Mouse (Mus musculus) cerebellum, postnatal 4 days (tissue): ENCODE measurements at regions not wholly inside any gene's neighbourhood (a gene's known extent, or its start where the extent isn't known, plus 50 kb on each side); places are given as distances from the start of the nearest gene placed in this dataset.

Experiments used
- DNase-seq, 2 experiments: peaks; one replicate each; pipeline ENCODE4 v3.0.0; 2022; ENCODE audit warnings: low spot score in 2 of 2, mixed read lengths in 1 of 2

DNA sequence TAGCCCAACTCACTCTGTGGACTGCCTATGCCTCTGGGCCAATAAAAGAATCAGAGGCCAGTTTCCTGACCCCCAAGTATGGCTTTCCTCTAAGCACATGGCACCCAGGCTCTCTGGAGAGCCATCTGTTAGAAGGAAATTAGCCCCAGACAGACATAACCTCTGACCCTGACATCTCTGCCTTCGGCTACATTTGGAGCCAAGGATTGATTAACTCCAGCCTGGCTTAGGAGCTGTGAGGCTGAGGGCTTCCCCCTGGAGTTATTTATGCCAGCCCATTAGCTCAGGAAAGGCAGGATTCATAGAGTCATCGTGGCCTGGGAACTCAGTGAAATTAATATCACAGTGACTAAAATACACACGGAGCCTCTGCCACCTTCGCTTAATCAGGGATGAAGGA, 137.5 kb downstream of the Wscd1 start:
- no peak for DNase-seq

DNA sequence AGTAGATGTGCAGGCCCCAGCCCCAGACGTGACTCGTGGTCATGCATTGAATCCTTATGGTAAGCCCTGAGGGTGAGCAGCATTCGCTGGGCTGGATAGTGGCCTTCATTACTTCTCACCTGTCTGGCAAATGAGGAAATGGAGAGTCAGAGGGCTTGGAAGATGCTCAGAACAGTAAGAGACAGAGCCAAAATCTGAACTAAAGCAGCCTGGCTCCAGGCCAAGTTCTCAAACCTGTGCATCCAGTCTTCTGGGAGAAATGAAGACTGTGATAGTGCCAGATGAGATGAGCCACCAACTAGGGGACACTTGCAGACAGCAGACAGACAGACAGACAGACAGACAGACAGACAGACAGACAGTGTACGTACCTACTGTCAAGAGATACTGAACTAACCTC, 137.1 kb downstream of the Wscd1 start:
- DNase-seq = no peak

DNA sequence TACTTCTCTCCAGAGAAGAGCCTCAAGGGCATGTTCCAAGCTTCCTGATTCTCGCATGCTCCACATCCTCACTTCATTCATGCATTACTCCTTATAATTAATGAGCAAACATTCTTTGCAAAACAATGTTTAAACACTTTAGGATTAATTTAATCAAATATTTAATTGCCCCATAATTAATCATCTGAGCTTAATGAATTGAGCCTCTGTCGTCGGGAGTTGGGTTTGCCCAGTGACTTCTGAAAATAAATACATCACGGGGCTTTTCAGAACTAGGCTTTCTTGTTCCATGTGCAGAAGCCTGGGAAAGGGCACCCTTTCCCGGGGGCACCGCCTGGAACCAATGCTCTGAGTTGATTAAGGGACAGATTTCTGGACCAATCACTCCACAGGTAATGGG, 135.1 kb downstream of the Wscd1 start:
- no peak for DNase-seq

DNA sequence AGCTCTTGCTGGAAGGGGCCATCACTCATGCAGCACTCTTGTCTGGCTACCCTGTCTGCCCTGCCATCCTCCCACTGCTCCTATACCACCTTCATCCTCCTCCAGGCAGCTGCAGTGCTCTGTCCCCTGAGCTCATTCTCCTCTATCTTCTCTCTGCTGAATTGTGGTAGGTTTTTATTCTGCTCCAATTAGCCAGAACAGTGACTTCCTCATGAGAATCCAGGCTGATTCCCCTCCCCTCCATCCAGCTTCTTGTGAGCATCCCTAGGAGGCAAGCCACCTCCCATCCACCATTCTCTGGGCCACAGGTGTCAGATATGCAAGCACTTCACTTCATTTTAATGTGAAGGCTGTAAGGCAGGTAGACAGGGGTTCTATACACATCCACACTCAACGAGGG, 132.1 kb downstream of the Wscd1 start:
- DNase-seq = no peak

DNA sequence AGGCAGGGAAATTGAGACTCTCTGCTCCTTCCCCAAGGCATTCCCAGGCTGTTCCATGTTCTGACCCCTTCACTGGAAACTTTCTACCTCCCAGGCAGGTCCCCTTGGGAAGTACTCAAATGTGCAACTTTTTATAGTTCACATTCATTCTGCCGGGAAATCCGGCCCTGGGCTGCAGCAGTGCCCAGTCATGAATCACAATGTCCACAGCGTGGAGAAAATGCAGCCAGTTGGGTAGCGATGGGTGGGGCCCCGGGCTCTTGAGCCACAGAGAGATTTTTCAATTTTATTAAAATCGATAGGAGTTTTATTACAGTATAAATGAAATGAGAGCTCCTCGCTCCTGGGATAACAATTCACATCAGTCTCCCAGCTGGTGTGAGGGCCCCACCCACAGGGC, 121.6 kb downstream of the Wscd1 start:
- no peak for DNase-seq

DNA sequence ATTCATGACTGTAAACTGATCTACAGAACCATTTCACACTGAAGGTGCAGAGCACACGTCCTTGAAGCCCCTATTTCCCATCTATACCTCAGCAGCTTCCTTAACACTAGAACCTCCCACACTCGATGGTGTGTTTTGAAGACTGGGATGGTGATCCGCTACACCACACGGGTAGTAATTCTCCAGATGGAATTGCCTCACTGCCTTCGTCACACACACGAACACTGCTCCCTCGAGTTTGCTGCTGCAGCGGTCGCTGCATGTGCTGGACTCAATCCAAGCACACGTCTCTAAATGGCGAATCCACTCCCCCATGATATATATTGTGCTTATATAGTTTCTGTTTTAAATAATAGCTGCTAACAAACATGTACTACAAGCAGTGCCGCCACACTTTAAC, 117.0 kb downstream of the Wscd1 start:
- no peak for DNase-seq

DNA sequence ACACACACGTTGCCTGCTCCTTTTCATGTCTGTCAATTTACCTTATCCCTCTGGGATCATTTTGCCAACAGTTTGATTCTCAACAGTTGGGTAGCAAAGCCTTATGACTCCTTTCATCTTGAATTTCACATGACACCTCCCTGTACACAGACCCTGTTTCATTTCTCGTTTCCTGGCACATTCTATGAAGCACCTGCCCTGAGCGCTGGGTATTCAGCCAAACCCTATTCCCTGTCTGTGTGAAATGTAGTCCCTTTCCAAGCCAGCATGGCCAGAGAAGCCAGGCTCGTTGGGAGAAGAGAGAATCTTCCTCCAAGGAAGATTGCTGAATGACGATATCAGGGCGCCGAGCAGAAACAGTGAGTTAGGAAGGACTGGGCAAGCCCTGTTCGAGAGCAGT, 108.2 kb downstream of the Wscd1 start:
- no peak for DNase-seq

DNA sequence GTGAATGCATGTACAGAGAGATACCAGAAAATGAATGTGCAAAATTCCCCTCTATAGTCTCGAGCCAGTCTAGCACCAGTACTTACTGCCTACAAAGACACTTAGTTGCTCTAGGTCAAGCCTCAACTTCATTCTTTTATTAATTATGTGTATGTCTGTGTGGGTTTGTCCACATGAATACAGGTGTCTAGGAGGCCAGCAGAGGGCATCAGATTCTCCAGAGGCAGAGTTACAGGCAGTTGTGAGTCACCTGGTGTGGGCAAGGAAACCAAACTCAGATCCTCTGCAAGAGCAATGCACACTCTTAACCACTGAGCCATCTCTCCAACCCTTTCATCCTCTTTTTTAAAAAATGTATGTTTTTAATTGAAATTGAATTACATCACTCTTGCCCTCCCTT, 105.8 kb downstream of the Wscd1 start:
- DNase-seq = no peak

DNA sequence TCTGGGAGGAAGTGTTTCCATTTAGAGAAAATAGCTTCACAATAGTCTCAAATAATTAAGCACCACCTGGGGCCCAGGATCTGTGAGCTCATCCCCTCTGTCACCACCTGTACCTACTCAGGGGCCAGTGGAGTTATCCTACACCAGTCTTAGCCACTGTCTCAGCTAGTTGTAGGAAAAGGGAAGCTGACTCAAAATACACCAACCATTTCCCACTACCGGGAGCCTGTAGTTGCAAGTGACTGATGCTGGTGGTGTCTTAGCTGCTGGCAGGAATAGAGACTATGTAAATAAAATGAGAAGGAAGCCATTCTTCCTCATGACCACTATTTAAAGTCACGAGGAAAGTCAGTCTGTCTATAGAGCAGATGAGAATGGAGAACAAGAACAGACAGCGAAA, 105.3 kb downstream of the Wscd1 start:
- no peak for DNase-seq

DNA sequence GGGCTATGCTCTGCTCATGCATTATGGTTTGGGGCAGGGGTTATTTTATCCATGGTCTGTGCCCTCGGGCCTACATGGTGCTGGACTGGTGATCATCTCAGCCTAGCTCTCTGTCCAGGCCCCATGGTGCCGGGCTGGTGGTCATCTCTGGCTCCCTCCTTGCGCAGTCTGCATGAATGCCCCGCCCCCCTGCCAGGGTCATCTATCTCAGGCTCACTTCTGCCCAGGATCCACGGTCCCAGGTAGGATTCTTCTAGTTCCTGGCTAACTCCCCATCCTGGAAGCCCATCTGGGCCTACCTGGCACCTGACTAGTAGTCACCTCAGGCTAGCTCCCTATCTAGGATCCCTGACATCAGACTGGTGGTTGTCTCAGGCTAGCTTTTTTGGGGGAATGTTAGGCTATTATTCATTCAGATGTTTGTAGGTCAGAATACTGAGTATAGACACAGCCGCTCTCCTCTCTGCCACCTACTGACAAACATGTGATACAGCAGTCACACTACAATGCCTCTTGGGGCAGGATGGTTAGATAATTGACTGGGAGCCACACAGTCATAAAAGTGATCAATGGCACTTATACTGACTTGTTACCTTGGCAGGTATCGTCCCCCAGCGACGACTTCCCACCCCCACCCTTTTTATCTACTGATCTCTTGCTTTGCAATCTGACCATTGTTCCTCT, 98.1 kb downstream of the Wscd1 start:
- DNase-seq = no peak

DNA sequence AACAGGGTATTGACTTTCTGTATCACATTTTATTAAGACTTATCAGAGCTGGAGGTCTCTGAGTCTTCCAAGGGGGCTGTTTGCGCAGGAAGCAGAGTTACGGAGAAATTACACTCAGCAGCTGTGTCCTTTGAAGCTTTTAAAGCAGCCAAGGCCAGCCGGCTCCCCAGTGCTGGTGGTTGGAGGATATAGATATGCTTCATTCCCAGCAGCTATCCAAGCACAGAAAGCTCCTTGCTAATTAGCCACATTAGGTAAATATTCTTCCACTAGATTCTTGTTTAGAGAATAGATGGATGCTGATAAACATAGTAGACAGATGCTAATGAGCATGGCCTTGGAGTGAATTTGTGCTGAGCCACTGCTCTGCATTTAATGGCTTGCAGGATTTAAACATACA, 96.8 kb downstream of the Wscd1 start:
- DNase-seq = no peak

DNA sequence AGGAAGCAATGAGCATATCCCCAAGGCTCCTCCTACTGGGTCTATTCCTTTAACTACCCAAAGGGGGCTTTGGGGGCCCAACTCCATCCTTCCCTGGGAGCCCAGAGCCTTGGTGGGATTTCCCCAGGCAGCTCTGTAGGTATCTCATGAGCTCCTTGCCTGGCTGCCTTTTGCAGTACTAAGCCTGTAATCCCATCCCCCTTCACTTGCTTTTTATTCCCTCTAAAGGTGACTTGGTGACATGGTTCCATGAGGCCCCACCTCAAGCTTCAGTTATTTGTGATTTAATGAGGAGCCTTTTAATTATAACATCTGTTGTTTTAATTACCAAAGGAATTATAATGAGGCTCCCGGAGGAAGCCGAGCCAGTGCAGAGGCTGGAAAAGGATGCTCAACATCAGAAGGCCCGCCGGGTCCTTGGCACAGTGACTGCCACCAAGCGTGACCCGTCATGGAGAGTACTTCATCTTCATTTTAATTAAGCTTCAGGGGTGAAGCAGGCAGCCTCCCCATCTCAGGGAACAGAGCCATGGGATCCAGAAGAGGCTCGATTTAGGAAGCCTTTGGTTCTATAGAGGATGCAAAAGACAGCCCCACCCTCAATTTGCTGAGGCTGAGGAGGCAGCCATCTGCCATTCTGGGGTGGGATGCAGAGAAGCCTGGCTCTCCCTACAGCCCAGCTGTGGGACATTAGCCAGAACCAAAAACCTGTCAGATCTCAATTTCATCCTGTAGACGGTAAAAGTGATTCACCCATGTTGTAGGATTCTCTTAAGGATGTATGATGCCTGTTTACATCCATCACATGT, 91.1 kb downstream of the Wscd1 start:
- DNase-seq = peak in 1 of 2 experiments; percentile 52
